Mouse (Mus musculus) G1E (cell line): Measurements from ENCODE around the gene Lrrc9. TPM values are rescaled to one million over a fixed set of nuclear protein-coding genes. Genes with fewer than 3 reads are reported as not detected.

Source experiments
- ATAC-seq: 2 replicates; pipeline ENCODE4 v1.8.0; 2016; ENCODE audit warnings: mild to moderate bottlenecking; ENCODE audit not compliant: insufficient number of reproducible peaks, poor library complexity, low FRiP score, severe bottlenecking; ENCODE audit errors: extremely low read depth
- DNase-seq: peaks from one replicate; pipeline ENCODE4 v3.0.0; 2012; ENCODE audit warnings: low spot score
- H3K27me3 ChIP-seq: 2 replicates; pipeline ENCODE4 v1.6.1; 2012; ENCODE audit warnings: mild to moderate bottlenecking, low read length, inconsistent platforms; ENCODE audit not compliant: insufficient read depth
- H3K36me3 ChIP-seq: replicated peaks from 2 replicates; pipeline ENCODE3; 2012; ENCODE audit warnings: mild to moderate bottlenecking, inconsistent platforms
- H3K4me1 ChIP-seq: 2 replicates; pipeline ENCODE4 v1.6.1; 2012; ENCODE audit warnings: low read depth, low read length, inconsistent platforms, mixed read lengths; ENCODE audit not compliant: insufficient read depth
- H3K4me3 ChIP-seq: 2 replicates; pipeline ENCODE4 v1.5.1; 2012; ENCODE audit warnings: low read depth, mild to moderate bottlenecking, inconsistent platforms, low read length, moderate library complexity, mixed read lengths
- H3K9me3 ChIP-seq: replicated peaks from 2 replicates; pipeline ENCODE4 v1.6.1; 2012; ENCODE audit warnings: inconsistent platforms
- CTCF ChIP-seq: IDR thresholded peaks from 2 replicates; pipeline ENCODE4 v1.5.1; 2012; ENCODE audit warnings: low read depth, low read length, inconsistent platforms, mixed read lengths
- GATA1 ChIP-seq: IDR thresholded peaks from 2 replicates; pipeline ENCODE4 v1.6.1; 2012; ENCODE audit warnings: borderline replicate concordance, low read length, inconsistent platforms, mixed read lengths
- GATA2 ChIP-seq: IDR thresholded peaks from 2 replicates; pipeline ENCODE4 v1.6.1; 2012; ENCODE audit warnings: low read depth, low read length, inconsistent platforms, borderline replicate concordance
- POLR2AphosphoS5 ChIP-seq: IDR thresholded peaks from 2 replicates; pipeline ENCODE4 v1.6.1; 2012; ENCODE audit warnings: low read depth, low read length, inconsistent platforms; ENCODE audit not compliant: insufficient replicate concordance
- TAL1 ChIP-seq: conservative IDR thresholded peaks from 2 replicates; pipeline ENCODE4 v1.6.1; 2012; ENCODE audit warnings: low read depth, low read length, inconsistent platforms, mixed read lengths
- polyA plus RNA-seq: library from polyadenylated mRNA; stranded (reverse); fragments of >175 nt; gene quantifications from 2 replicates; pipeline ENCODE4 v1.2.3, GENCODE M21; 2012
- total RNA-seq, 2 experiments: library from RNA; stranded (forward) in 1 of 2; stranded (reverse) in 1 of 2; fragments of 200-1000 nt in 1 of 2; fragments of >200 nt in 1 of 2; fragmentation: Nextera tagmentation in 1 of 2; gene quantifications; 2 replicates each; pipeline ENCODE4 v1.2.3; 2014 to 2017

The Lrrc9 gene
- total and polyA plus RNA-seq, 3 experiments, result 0.16 TPM; not detected in 2

GRCm38 (mm10) chr12:72515446-72515845 is 73.8 kb downstream of the Lrrc9 start:
- Histone ChIP-seq H3K4me1 (no peaks in the 10 kb centered on the region), H3K4me3 (no peak overlapping the region), H3K9me3 (no peaks in the 10 kb centered on the region), H3K36me3 (no peaks in the 10 kb centered on the region), H3K27me3 (peaks cover 16% of the 10 kb centered on the region)
- peak; percentile 56; the same call in 1 of the 2 replicates for ATAC-seq
- no peak for DNase-seq
- TF ChIP-seq GATA2 (no peak), TAL1 (no peak), GATA1 (no peak), CTCF (no peak), POLR2AphosphoS5 (no peak)

- Histone ChIP-seq H3K4me3 (no peak overlapping the region), H3K9me3 (no peaks in the 10 kb centered on the region), H3K36me3 (no peaks in the 10 kb centered on the region), H3K27me3 (peaks cover 14% of the 10 kb centered on the region), H3K4me1 (no peaks in the 10 kb centered on the region)
- DNase-seq (no peak), ATAC-seq (no peak)
- TF ChIP-seq GATA1 (no peak), POLR2AphosphoS5 (no peak), CTCF (no peak), GATA2 (no peak), TAL1 (no peak)
Measured at GRCm38 (mm10) chr12:72518114-72518728, 76.6 kb downstream of the Lrrc9 start.

GRCm38 (mm10) chr12:72519352-72519751 is 77.7 kb downstream of the Lrrc9 start:
- Histone ChIP-seq H3K4me3 (no peak overlapping the region), H3K27me3 (peaks cover 14% of the 10 kb centered on the region), H3K4me1 (no peaks in the 10 kb centered on the region), H3K9me3 (no peaks in the 10 kb centered on the region), H3K36me3 (no peaks in the 10 kb centered on the region)
- DNase-seq, result no peak
- TF ChIP-seq GATA2 (no peak), GATA1 (no peak), POLR2AphosphoS5 (no peak), CTCF (no peak), TAL1 (no peak)
- ATAC-seq, result no peak

- no peak for ATAC-seq
- no peak for TF ChIP-seq GATA1
- no peak for TF ChIP-seq POLR2AphosphoS5
- no peak for TF ChIP-seq TAL1
- TF ChIP-seq CTCF, result no peak
- TF ChIP-seq GATA2, result no peak
- no peak for DNase-seq
Measured at GRCm38 (mm10) chr12:72519855-72520254, 78.2 kb downstream of the Lrrc9 start.

GRCm38 (mm10) chr12:72520645-72521044 is 79.0 kb downstream of the Lrrc9 start:
- no peak for TF ChIP-seq POLR2AphosphoS5
- TF ChIP-seq CTCF, result peak; percentile 84

More at GRCm38 (mm10) chr12:72519855-72520254, 78.2 kb downstream of the Lrrc9 start:
- H3K27me3 ChIP-seq, result peaks cover 9% of the 10 kb centered on the region
- no peaks in the 10 kb centered on the region for H3K4me1 ChIP-seq
- no peak overlapping the region for H3K4me3 ChIP-seq
- no peaks in the 10 kb centered on the region for H3K9me3 ChIP-seq
- no peaks in the 10 kb centered on the region for H3K36me3 ChIP-seq

GRCm38 (mm10) chr12:72525588-72525987 is 83.9 kb downstream of the Lrrc9 start:
- Histone ChIP-seq H3K9me3 (peaks cover 9% of the 10 kb centered on the region), H3K4me1 (peaks cover 11% of the 10 kb centered on the region), H3K36me3 (no peaks in the 10 kb centered on the region), H3K4me3 (no peak overlapping the region), H3K27me3 (peaks cover 3% of the 10 kb centered on the region)
- no peak for TF ChIP-seq CTCF
- no peak for TF ChIP-seq TAL1
- no peak for TF ChIP-seq GATA1
- TF ChIP-seq POLR2AphosphoS5, result no peak
- no peak for TF ChIP-seq GATA2
- ATAC-seq (no peak; the same call in 1 of the 2 replicates), DNase-seq (no peak)

More at GRCm38 (mm10) chr12:72520645-72521044, 79.0 kb downstream of the Lrrc9 start:
- Histone ChIP-seq H3K36me3 (no peaks in the 10 kb centered on the region), H3K27me3 (peaks cover 8% of the 10 kb centered on the region), H3K4me3 (no peak overlapping the region), H3K4me1 (peaks cover 4% of the 10 kb centered on the region), H3K9me3 (no peaks in the 10 kb centered on the region)
- peak; percentile 72; the same call in 1 of the 2 replicates for ATAC-seq
- DNase-seq, result peak; percentile 36

GRCm38 (mm10) chr12:72532303-72532702 is 90.6 kb downstream of the Lrrc9 start:
- H3K4me3 ChIP-seq, result no peak overlapping the region
- H3K36me3 ChIP-seq, result no peaks in the 10 kb centered on the region
- no peak for ATAC-seq
- peaks cover 18% of the 10 kb centered on the region for H3K4me1 ChIP-seq
- H3K27me3 ChIP-seq, result peaks cover 5% of the 10 kb centered on the region
- no peak for TF ChIP-seq POLR2AphosphoS5
- TF ChIP-seq CTCF, result no peak
- no peak for TF ChIP-seq TAL1
- no peak for TF ChIP-seq GATA1
- TF ChIP-seq GATA2, result no peak
- H3K9me3 ChIP-seq, result peaks cover 9% of the 10 kb centered on the region
- no peak for DNase-seq
